Mouse (Mus musculus) midbrain, embryonic 11.5 days (tissue): Measurements from ENCODE around the gene Pter. TPM values are rescaled to one million over a fixed set of nuclear protein-coding genes. Genes with fewer than 3 reads are reported as not detected.

Experiments used
- ATAC-seq: fragments of 200-750 bp; cut with Nextera tagmentation; 2 replicates; pipeline ENCODE4 v1.8.0; 2017; ENCODE audit warnings: moderate TSS enrichment, moderate library complexity; ENCODE audit not compliant: low FRiP score
- DNase-seq: peaks from one replicate; pipeline ENCODE4 v3.0.0; 2015; ENCODE audit warnings: low spot score; ENCODE audit errors: missing footprints
- H3K27ac ChIP-seq: fragments of 300-500 bp; sonication (generic); 2 replicates; pipeline ENCODE4 v1.5.1; 2014; ENCODE audit warnings: low read depth, low read length
- H3K27me3 ChIP-seq: fragments of 300-500 bp; sonication (generic); 2 replicates; pipeline ENCODE4 v1.6.1; 2014; ENCODE audit warnings: mild to moderate bottlenecking, low read length, moderate library complexity, mixed read lengths; ENCODE audit not compliant: control insufficient read depth, insufficient read depth
- H3K36me3 ChIP-seq: fragments of 300-500 bp; sonication (generic); 2 replicates; pipeline ENCODE4 v1.6.1; 2014; ENCODE audit warnings: mild to moderate bottlenecking, low read length, moderate library complexity, mixed read lengths; ENCODE audit not compliant: control insufficient read depth, insufficient read depth
- H3K4me1 ChIP-seq: fragments of 300-500 bp; sonication (generic); 2 replicates; pipeline ENCODE4 v1.6.1; 2014; ENCODE audit warnings: low read length; ENCODE audit not compliant: control insufficient read depth, insufficient read depth
- H3K4me2 ChIP-seq: fragments of 300-500 bp; sonication (generic); 2 replicates; pipeline ENCODE4 v1.6.1; 2014; ENCODE audit warnings: mild to moderate bottlenecking, moderate library complexity
- H3K4me3 ChIP-seq: fragments of 300-500 bp; sonication (generic); 2 replicates; pipeline ENCODE4 v1.5.1; 2014; ENCODE audit warnings: low read depth, low read length
- H3K9ac ChIP-seq: fragments of 300-500 bp; sonication (generic); 2 replicates; pipeline ENCODE4 v1.6.1; 2014; ENCODE audit warnings: low read length
- H3K9me3 ChIP-seq: fragments of 300-500 bp; sonication (generic); 2 replicates; pipeline ENCODE4 v1.6.1; 2016; ENCODE audit warnings: low read length; ENCODE audit not compliant: control insufficient read depth
- WGBS: fragments of 180-500 bp; shearing (Covaris S2); extraction: QIAGEN DNeasy Blood & Tissue Kit; methylation state at CpG from one replicate; pipeline ENCODE4 v1.1.7; 2014; 5-methylcytosine and 5-hydroxymethylcytosine counted together
- polyA plus RNA-seq: library from polyadenylated mRNA; unstranded; fragments of >200 nt; fragmentation: Nextera tagmentation; extraction: Ambion mirVana; gene quantifications from 2 replicates; pipeline ENCODE4 v1.2.1, GENCODE M21; 2014

The Pter gene
- polyA plus RNA-seq = 10.3 and 11.1 TPM in 2 replicates

DNA sequence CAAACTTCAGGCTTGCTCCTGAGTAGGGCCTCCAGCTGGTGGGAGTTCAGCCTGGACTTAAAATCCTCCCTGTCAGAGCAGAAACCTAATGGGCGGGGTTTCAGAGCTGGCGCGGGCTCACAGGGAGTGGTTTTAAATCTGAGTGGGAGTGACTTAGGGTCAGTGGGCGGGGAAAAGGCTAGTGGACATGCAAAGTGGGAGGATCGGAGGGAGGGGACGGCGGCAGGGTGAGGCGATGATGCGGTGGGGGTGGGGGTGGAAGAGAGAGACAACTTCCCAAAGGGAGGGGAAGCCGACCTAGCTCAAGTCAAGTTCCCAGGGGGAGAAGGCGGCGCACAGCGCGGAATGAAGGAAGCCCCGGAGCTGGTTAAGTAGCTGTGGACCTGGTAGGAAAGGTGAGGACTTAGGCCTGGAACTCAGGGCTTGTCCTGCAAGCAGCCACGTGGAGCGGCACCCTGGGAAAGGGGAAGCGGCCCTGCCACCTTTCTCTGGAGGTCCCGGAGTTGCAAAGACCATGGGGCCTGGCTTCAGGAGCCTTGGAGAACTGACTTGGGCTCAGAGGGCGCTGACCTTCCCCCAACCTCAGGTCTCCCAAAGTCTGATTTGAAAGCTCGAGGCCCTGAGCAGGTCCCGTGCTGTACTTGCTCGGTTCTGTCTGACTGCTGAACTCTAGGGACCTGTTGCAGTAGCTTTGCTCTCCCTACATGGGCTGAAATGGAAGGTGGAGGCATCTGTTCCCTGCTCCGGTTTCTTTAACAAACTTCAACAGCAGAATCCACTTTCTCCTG, at the start of gene Pter:
Gene Pter (plus strand): TSS at position 238 of the 788 bp plus-strand sequence.
- no peaks in the 10 kb centered on the region for H3K27me3 ChIP-seq
- H3K27ac ChIP-seq = no peak within 1 kb of the TSS
- peak within 1 kb of the TSS; percentile 68 for H3K4me2 ChIP-seq
- ATAC-seq = peak; percentile 99
- peak within 1 kb of the TSS; percentile 59 for H3K9ac ChIP-seq
- no peaks in the 10 kb centered on the region for H3K36me3 ChIP-seq
- peaks cover 4% of the 10 kb centered on the region; the same call in 1 of the 2 replicates for H3K4me1 ChIP-seq
- peak; percentile 96 for DNase-seq
- no peaks in the 10 kb centered on the region for H3K9me3 ChIP-seq
- WGBS = under 1% methylated on average over 24 of the region's 24 CpGs
- H3K4me3 ChIP-seq = peak within 1 kb of the TSS; percentile 45

GRCm38 (mm10) chr2:12874232-12874631, 49.6 kb upstream of the Pter start:
- Histone ChIP-seq H3K27ac (no peak overlapping the region), H3K4me1 (no peaks in the 10 kb centered on the region), H3K4me3 (no peak overlapping the region), H3K4me2 (no peak overlapping the region), H3K36me3 (no peaks in the 10 kb centered on the region), H3K27me3 (no peaks in the 10 kb centered on the region), H3K9me3 (no peaks in the 10 kb centered on the region), H3K9ac (no peak overlapping the region)
- ATAC-seq (no peak), DNase-seq (peak; percentile 41)
- 78% methylated on average over 1 of the region's 1 CpGs for WGBS

DNA sequence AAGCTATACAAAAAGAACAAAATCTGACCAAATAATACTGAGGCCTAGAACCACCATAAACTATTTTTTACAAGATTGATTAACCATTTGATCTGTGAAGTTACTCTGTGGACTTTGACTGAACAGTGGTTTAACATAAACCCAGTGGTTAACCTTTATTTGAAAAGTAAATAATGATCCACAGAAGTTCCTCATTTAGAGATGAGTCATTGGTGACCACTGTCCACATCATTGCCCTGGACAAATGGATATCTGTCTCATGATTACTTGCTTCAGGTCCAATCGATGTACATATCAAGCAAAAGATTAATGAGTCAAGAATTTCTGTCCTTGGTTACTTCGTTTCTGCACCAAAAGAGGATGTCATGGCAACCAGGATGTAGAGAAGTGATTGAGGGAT, 44.3 kb upstream of the Pter start:
- Histone ChIP-seq H3K4me2 (no peak overlapping the region), H3K9ac (no peak overlapping the region), H3K27ac (no peak overlapping the region), H3K4me3 (no peak overlapping the region), H3K4me1 (no peaks in the 10 kb centered on the region), H3K36me3 (no peaks in the 10 kb centered on the region), H3K9me3 (no peaks in the 10 kb centered on the region), H3K27me3 (no peaks in the 10 kb centered on the region)
- no peak for DNase-seq
- 75% methylated on average over 2 of the region's 2 CpGs for WGBS
- ATAC-seq = no peak

GRCm38 (mm10) chr2:12881009-12881408, 42.8 kb upstream of the Pter start:
- H3K27ac ChIP-seq = no peak overlapping the region
- ATAC-seq = no peak
- no peak for DNase-seq
- no peaks in the 10 kb centered on the region for H3K4me1 ChIP-seq
- H3K4me3 ChIP-seq = no peak overlapping the region
- H3K36me3 ChIP-seq = no peaks in the 10 kb centered on the region
- 98% methylated on average over 1 of the region's 1 CpGs for WGBS
- H3K27me3 ChIP-seq = no peaks in the 10 kb centered on the region
- no peak overlapping the region for H3K9ac ChIP-seq
- H3K9me3 ChIP-seq = no peaks in the 10 kb centered on the region
- no peak overlapping the region for H3K4me2 ChIP-seq

- Histone ChIP-seq H3K27ac (no peak overlapping the region), H3K9me3 (no peaks in the 10 kb centered on the region), H3K27me3 (no peaks in the 10 kb centered on the region), H3K4me1 (no peaks in the 10 kb centered on the region), H3K4me2 (no peak overlapping the region), H3K9ac (no peak overlapping the region), H3K4me3 (no peak overlapping the region), H3K36me3 (no peaks in the 10 kb centered on the region)
- DNase-seq (no peak), ATAC-seq (no peak)
- WGBS = 83% methylated on average over 10 of the region's 10 CpGs
Observed at GRCm38 (mm10) chr2:12883276-12883914, 40.4 kb upstream of the Pter start.

DNA sequence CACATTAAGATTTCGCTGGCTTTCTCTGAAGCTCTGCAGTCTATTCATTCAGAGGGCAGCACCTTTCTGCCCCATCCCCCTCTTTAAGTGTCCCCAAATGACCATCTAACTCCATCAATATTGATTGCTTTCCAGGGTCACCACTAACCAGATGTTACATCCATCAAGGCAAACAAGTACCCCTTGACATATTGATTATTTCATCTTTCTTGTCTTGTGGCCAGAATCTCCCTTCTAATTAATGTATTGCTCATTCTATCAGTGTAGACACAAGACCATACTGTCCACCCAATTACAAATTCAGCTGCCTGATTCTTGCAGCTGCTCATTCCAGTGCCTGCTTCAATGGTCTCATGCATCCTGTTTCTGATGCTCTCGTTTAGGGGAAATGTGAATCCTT, 36.8 kb upstream of the Pter start:
- H3K4me3 ChIP-seq = no peak overlapping the region
- no peak overlapping the region for H3K27ac ChIP-seq
- no peaks in the 10 kb centered on the region for H3K36me3 ChIP-seq
- no peak overlapping the region for H3K9ac ChIP-seq
- H3K9me3 ChIP-seq = no peaks in the 10 kb centered on the region
- peak; percentile 85 for ATAC-seq
- no peak for DNase-seq
- H3K4me1 ChIP-seq = no peaks in the 10 kb centered on the region
- WGBS = 71% methylated on average over 2 of the region's 2 CpGs
- H3K4me2 ChIP-seq = no peak overlapping the region
- no peaks in the 10 kb centered on the region for H3K27me3 ChIP-seq

- WGBS = 92% methylated on average over 1 of the region's 1 CpGs
- Histone ChIP-seq H3K4me1 (no peaks in the 10 kb centered on the region), H3K4me3 (no peak overlapping the region), H3K27ac (no peak overlapping the region), H3K4me2 (no peak overlapping the region), H3K36me3 (no peaks in the 10 kb centered on the region), H3K27me3 (no peaks in the 10 kb centered on the region), H3K9me3 (no peaks in the 10 kb centered on the region), H3K9ac (no peak overlapping the region)
- DNase-seq (no peak), ATAC-seq (no peak)
Observed at GRCm38 (mm10) chr2:12905786-12906185, 18.1 kb upstream of the Pter start.

GRCm38 (mm10) chr2:12925643-12926042, 1.8 kb downstream of the Pter start:
- H3K27me3 ChIP-seq = no peaks in the 10 kb centered on the region
- DNase-seq = no peak
- ATAC-seq = no peak
- no peak overlapping the region for H3K9ac ChIP-seq
- H3K27ac ChIP-seq = no peak overlapping the region
- no peaks in the 10 kb centered on the region for H3K36me3 ChIP-seq
- H3K4me2 ChIP-seq = no peak overlapping the region
- peaks cover 4% of the 10 kb centered on the region; the same call in 1 of the 2 replicates for H3K4me1 ChIP-seq
- H3K9me3 ChIP-seq = no peaks in the 10 kb centered on the region
- H3K4me3 ChIP-seq = no peak overlapping the region
- 85% methylated on average over 1 of the region's 1 CpGs for WGBS

DNA sequence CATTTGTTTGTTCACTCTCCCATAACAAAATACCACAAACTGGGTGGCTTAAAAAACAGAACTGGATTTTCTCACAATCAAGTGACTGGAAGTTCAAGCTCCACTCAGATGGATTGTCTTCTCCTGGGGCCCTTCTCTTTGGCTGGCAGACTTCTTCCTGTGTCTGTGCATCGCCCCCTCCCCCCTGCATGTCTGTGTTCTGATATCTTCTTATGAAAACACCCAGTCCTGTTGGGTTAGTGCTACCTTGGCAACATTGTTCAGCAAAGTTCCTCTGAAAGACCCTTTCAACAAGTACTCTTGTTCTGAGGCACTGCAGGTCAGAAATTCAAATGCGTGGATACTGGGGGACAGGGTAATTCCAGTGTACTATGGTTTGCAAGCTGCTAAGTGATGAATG, 6.5 kb downstream of the Pter start:
- Histone ChIP-seq H3K4me3 (no peak overlapping the region), H3K9me3 (no peaks in the 10 kb centered on the region; the same call in 1 of the 2 replicates), H3K27me3 (no peaks in the 10 kb centered on the region), H3K4me2 (no peak overlapping the region), H3K4me1 (no peaks in the 10 kb centered on the region), H3K9ac (no peak overlapping the region), H3K36me3 (no peaks in the 10 kb centered on the region), H3K27ac (no peak overlapping the region)
- ATAC-seq = no peak
- DNase-seq = no peak
- 90% methylated on average over 2 of the region's 2 CpGs for WGBS
